Mouse (Mus musculus): ENCODE measurements around the gene Cyth1. TPM values are rescaled to one million over a fixed set of nuclear protein-coding genes. Genes with fewer than 3 reads are reported as not detected.
A peak's percentile ranks its signal among the peaks of the same experiment; 100 is the strongest.

The Cyth1 gene
- total RNA-seq (2021), result 28.9 and 42.2 TPM in 2 replicates
- long read RNA-seq, transcript Cyth1-201 (13 exons, 3,135 nt), result major isoform, 14 of 58 reads
- long read RNA-seq, partial matches to known transcripts, result 5 of 58 reads
- long read RNA-seq, other reads (novel, unspliced or antisense), result 39 of 58 reads

- DNase-seq, result peak; percentile 100
These were observed at the start of gene Cyth1 for GRCm38 (mm10) chr11:118248150-118249011. Cyth1 (minus strand) TSS chr11:118248592.

- DNase-seq, result no peak
These were observed 49.6 kb upstream of the Cyth1 start for GRCm38 (mm10) chr11:118297967-118298366.

- no peak for DNase-seq
These were observed 46.6 kb upstream of the Cyth1 start for GRCm38 (mm10) chr11:118295026-118295425.

- DNase-seq, result no peak
These were observed 44.3 kb upstream of the Cyth1 start for GRCm38 (mm10) chr11:118292671-118293070.

- DNase-seq, result peak; percentile 100
These were observed 41.9 kb upstream of the Cyth1 start, which contains the start of gene Usp36 for GRCm38 (mm10) chr11:118289999-118290889. Usp36 (minus strand) TSS chr11:118290244.

GRCm38 (mm10) chr11:118289562-118289961 lies 41.2 kb upstream of the Cyth1 start:
- DNase-seq, result no peak

- no peak for DNase-seq
These were observed 40.7 kb upstream of the Cyth1 start for GRCm38 (mm10) chr11:118289037-118289511.

GRCm38 (mm10) chr11:118287573-118287972 lies 39.2 kb upstream of the Cyth1 start:
- no peak for DNase-seq

GRCm38 (mm10) chr11:118286434-118286833 lies 38.0 kb upstream of the Cyth1 start:
- no peak for DNase-seq

GRCm38 (mm10) chr11:118285791-118286190 lies 37.4 kb upstream of the Cyth1 start:
- DNase-seq, result no peak

- no peak for DNase-seq
These were observed 31.8 kb upstream of the Cyth1 start for GRCm38 (mm10) chr11:118280218-118280617.

GRCm38 (mm10) chr11:118276328-118276727 lies 27.9 kb upstream of the Cyth1 start:
- no peak for DNase-seq

GRCm38 (mm10) chr11:118275092-118275491 lies 26.7 kb upstream of the Cyth1 start:
- DNase-seq, result no peak

GRCm38 (mm10) chr11:118269827-118270226 lies 21.4 kb upstream of the Cyth1 start:
- DNase-seq, result peak; percentile 26

GRCm38 (mm10) chr11:118266666-118267046 lies 18.3 kb upstream of the Cyth1 start:
- DNase-seq, result no peak

GRCm38 (mm10) chr11:118266044-118266665 lies 17.8 kb upstream of the Cyth1 start:
- DNase-seq, result no peak

GRCm38 (mm10) chr11:118265621-118266020 lies 17.2 kb upstream of the Cyth1 start:
- DNase-seq, result peak; percentile 31

GRCm38 (mm10) chr11:118263146-118263545 lies 14.8 kb upstream of the Cyth1 start:
- DNase-seq, result no peak

- no peak for DNase-seq
These were observed 11.7 kb upstream of the Cyth1 start for GRCm38 (mm10) chr11:118260081-118260480.

- DNase-seq, result no peak
These were observed 11.2 kb upstream of the Cyth1 start for GRCm38 (mm10) chr11:118259580-118259979.

- DNase-seq, result peak; percentile 34
These were observed 8.0 kb upstream of the Cyth1 start for GRCm38 (mm10) chr11:118256371-118256770.
